Mouse (Mus musculus) retina, postnatal 1 day (tissue): Measurements from ENCODE around the gene Pttg1.

Source experiments
- DNase-seq: peaks from one replicate; pipeline ENCODE4 v3.0.0-alpha.2; 2012

Gene Pttg1

DNA sequence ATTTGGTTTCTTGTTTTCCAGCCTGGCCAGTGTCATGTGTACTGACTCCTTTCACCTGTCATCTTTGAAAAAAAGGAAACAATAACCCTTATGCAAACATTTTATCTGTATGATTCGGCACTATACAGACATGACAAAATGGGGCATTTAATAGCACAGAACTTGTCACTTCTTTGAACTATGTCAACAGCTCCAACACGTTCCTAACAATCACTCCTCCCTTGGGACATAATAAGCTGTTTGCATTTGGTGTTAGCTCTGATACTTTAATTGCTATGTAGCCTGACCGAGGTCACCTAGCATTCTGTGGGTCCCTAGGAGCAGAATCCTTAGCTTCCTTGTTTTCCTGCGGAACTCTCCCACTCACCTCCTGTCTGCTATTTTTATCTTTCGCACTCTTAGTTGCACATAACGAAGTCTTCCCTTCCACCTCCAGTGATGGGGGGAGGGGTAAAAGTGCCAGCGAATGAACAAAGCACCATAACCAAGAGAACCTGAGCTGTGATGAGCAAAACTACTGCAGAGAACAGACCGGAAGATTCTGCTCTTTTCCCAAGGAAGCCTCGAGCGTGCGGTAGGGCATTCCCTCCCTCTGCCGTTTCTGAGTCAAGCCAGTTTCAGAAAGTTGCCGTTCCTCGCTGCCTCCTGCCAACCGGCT, 21.8 kb downstream of the Pttg1 start:
- DNase-seq = no peak

DNA sequence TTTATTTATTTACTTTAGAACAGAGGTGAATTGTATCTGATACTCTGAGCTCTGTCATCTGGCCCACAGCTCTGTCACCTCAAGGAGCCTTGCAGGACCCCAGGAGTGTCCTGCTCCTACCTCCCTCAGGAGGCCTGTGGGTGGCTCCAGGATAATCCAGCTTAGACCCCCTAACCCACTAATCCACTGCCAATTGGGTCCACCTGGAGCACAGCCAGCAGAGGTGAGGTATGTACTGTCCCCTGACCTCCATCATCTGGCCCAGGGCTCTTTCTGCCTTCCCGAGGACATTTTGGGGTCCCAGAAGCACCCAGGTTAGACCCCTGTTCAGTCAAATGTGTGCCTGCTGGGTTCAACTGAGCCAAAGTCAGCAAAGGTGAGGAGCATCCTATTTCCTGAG, 25.9 kb downstream of the Pttg1 start:
- DNase-seq = no peak

GRCm38 (mm10) chr11:43399297-43399696, 26.8 kb downstream of the Pttg1 start:
- DNase-seq = peak; percentile 30

- no peak for DNase-seq
Measured at GRCm38 (mm10) chr11:43396672-43397071, 29.4 kb downstream of the Pttg1 start.

DNA sequence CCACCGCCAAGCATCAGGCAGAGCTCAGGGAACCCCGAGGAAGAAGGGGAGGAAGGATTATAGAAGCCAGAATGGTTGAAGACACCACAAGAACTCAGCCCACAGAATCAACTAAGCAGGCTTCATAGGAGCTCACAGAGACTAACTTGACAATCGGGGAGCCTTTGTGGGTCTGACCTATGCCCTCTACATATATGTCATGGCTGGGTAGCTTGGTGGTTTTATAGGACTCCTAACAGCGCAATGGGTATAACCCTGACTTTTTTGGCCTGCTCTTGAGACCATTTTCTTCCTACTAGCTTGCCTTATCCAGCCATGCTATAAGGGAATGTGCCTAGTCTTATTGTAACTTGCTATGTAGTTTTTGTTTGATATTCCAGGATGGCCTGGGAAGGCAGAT, 29.8 kb downstream of the Pttg1 start:
- DNase-seq = no peak

GRCm38 (mm10) chr11:43395073-43395948, 30.7 kb downstream of the Pttg1 start:
- DNase-seq = no peak

DNA sequence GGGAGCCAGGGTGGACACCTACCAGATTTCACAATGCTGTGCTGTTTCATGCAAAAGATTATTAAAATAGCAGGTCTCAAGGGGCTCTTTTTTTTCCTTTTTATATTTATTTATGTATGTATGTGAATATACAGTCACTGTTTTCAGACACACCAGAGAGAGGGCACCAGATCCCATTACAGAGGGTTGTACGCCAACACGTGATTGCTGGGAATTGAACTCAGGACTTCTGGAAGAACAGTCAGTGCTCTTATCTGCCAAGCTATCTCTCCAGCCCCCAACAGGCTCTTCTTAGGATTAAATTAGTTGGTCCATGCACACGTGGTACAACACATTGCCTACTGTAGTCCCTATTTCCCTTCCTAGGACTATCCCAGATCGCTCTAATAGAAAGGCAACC, 32.7 kb downstream of the Pttg1 start:
- DNase-seq = no peak

GRCm38 (mm10) chr11:43392757-43393156, 33.3 kb downstream of the Pttg1 start:
- no peak for DNase-seq

DNA sequence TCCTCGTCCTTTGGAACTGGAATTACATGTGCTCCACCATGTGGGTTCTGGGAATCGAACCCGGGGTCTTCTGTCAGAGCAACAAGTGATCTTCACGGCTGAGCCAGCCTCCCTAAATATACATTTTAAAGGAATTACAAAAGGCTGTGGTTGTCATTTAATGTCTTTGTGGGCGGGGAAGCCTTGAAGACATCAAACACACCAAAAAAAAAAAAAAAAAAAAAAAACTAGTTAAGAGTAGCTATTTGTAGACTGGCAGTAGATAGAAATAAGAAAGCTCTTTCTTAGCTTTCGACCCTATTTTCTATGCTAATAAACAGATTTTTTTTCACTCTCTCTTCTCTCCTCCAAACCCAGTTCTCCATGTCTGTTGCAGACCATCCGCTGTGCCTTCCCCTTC, 36.9 kb downstream of the Pttg1 start:
- DNase-seq = no peak

GRCm38 (mm10) chr11:43388122-43389097, 37.6 kb downstream of the Pttg1 start:
- no peak for DNase-seq

- DNase-seq = no peak
Measured at GRCm38 (mm10) chr11:43387004-43387880, 38.8 kb downstream of the Pttg1 start.

- peak; percentile 60 for DNase-seq
Measured at GRCm38 (mm10) chr11:43385716-43386115, 40.3 kb downstream of the Pttg1 start.

DNA sequence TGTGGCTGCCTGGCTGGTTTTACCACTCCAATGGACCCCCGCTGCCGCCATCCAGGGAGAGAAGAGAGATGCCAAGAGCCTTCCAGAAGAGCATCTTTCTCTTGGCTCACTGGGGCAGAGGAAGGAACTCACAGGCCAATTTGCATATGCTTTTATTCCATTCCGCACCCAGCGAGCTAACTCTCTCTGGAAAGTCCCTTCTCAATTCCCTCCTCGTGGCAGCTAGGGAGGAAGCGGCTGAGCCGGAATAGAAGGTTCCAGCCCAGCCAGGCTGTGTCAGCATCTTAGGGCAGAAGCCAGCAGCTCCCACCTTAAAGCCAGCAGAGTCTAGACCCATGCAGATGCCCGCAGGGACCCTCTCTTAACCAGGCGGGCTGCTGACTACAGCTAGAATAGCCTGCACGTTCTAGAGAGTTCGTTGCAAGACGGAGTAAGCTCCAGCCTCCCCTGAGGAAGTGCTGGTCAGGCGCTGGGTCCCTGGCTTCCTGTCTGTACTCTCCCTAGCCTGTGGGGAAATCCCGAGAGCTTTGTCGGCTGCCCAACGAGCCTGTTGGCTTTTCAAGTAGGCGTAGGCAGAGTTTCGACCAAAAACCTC, 40.9 kb downstream of the Pttg1 start:
- DNase-seq = peak; percentile 72

GRCm38 (mm10) chr11:43383581-43383980, 42.5 kb downstream of the Pttg1 start:
- no peak for DNase-seq

- no peak for DNase-seq
Measured at GRCm38 (mm10) chr11:43380901-43381300, 45.1 kb downstream of the Pttg1 start.

GRCm38 (mm10) chr11:43379911-43380485, 46.1 kb downstream of the Pttg1 start:
- no peak for DNase-seq

- no peak for DNase-seq
Measured at GRCm38 (mm10) chr11:43379488-43379887, 46.6 kb downstream of the Pttg1 start.

DNA sequence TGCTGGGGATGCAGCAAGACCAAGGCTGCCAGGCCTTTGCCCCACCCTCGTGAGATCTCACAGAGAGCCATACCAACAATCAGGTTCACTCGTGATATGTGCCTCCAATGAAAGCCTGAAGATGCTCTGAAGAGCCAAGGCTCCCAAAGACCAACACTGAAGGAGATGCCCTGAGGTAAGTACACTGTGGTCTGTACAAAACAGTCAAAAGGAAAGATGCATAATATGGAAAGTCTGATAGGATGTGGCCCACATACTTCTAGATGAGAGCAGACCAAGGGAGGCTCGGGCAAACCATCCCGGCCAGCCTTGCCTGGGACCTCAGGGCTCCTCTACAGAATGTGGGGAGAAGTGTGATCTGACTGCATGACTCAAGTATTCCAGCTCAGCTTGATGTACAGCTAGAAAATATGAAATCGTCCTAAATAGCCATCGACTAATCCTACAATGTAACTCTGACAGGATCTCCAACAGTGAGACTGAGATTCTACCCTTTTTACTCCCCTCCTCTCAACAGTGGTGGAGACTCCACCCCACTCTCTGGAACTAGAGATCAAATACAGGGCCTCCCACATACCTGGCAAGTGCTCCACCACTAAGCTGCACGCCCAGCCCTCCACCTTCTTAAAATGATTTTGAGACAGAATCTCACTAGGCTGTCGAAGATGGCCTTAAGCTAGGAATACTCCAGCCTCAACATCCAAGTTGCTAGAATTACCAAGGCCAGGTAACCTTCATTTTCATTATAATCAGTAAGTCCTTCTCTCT, 48.8 kb downstream of the Pttg1 start:
- DNase-seq = no peak

DNA sequence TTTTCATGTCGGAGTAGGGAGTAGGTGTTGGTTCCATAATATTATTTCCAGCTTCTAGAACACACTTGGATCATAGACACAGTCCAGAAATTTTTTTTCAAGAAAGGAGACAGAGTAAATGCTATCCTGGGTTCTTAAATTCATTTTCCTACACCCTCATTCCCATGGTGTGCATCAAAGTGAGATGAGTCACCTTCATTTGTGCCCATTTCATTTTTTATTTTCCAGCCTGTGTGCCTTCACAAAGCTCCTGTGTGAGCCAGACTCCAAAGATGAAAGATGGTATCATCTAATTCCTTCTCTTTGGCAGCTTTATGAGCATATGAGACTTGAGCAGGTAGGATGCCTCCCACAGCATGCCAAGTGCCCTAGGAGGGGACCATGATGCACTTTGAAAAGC, 49.5 kb downstream of the Pttg1 start:
- DNase-seq = no peak

GRCm38 (mm10) chr11:43374956-43375355, 51.1 kb downstream of the Pttg1 start:
- peak; percentile 12 for DNase-seq
